Mouse (Mus musculus): ENCODE results near the gene 5730596B20Rik.

5730596B20Rik gene

DNA sequence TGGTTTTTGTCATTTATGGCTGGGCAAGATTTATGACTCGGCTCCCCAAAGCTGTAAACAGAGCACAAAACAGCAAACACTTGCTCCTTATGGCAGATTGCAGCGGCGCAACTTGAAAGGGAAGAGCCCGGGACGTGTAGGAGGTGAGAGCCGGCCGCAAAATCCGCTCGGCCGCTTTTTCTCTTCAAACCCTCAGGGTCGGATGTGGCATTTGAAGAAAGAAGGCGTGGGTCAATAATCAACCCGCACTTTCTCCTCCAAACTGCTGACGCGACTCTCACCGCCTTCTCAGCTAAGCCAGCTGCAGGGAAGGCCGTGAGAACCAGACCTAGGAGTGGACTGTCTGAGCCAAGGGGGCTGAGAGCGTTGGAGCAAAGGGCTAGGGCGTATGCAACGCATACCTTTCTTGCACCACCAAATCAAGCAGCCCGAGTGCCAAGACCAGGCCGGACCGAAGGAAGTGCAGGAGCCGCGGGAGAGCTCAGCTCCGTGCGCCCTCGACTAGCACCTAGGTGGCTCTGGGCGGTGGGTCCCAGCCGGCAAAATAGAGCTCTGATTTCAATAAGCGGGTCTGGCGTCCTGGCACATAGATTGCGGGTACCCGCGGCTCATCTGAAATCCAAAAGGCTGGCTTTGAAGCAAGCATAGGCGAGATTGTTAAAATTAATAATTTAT, at the start of gene 5730596B20Rik:
Gene 5730596B20Rik (plus strand): TSS at position 438 of the 675 bp plus-strand sequence.
- no peak for DNase-seq (ENCODE audit: low spot score in 2 of 2)

DNA sequence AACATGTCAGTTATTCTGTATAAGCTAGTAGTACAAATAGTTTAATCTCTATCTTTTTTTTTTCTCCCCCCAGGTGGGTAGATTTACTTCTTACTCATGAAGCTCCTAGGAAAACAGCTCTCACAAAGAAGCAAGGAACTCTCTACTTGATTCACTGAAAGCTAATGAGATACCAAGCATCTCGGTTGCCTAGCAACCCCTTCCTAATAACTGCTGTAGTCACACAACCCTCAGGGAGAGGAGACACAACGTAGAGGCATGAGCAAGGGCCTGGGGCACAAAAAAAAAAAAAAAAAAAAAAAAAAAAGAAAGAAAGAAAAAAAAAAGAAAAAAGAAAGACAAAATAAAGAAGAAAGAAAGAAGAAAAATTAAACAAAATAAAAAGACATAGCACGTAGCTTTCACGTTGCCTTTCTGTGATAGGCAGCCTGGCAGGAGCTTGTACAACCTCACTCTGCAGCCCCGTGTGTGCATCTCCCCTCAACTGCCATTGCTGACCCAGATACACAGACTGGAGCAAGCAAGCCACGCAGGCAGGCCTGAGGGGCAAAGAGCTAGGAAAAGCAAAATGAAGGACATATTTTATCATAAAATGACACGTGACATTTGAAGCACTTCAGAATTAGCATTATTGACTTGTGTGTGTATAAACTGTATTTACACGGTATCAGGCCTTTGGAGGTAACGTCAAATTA, 39.3 kb upstream of the 5730596B20Rik start:
- no peak for DNase-seq (ENCODE audit: low spot score in 2 of 2)

DNA sequence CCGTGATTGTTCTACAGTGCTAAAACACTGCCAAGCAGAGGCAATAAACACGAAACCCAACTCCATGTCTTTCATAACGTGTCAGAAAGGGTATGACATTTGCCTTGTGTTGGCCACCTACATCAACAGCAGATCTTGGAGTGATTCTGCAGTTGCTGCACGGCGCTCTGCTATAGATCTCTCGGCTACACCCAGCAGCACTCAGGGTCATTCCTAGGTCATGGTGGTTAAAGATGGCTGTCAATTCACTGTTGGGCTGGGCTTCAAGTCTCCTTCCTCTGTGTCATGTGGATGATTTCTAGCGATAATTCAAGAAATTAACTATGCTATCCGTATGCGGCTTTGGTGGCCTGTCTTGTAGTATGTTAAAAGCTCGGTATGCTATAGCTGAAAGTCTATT, 38.7 kb upstream of the 5730596B20Rik start:
- DNase-seq (ENCODE audit: low spot score in 2 of 2), result no peak

DNA sequence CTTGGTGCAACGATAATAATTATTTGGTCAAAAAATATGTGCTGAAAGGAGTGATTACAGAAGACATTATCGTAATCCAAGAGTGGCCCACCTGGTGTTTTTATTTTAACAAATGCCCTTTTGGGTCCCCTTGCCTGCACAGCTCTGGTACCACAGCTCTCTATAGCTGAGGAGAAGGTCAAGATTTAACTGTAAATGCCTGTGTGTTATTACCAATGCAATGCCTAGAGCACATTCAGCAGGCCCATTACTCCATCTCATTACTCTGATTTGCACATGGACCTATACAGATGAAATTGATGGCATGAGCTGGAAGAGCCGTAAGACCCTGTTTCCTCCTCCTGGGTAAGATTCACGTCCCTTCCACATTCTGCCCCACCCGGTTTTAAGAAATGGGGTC, 38.2 kb upstream of the 5730596B20Rik start:
- no peak for DNase-seq (ENCODE audit: low spot score in 2 of 2)

DNA sequence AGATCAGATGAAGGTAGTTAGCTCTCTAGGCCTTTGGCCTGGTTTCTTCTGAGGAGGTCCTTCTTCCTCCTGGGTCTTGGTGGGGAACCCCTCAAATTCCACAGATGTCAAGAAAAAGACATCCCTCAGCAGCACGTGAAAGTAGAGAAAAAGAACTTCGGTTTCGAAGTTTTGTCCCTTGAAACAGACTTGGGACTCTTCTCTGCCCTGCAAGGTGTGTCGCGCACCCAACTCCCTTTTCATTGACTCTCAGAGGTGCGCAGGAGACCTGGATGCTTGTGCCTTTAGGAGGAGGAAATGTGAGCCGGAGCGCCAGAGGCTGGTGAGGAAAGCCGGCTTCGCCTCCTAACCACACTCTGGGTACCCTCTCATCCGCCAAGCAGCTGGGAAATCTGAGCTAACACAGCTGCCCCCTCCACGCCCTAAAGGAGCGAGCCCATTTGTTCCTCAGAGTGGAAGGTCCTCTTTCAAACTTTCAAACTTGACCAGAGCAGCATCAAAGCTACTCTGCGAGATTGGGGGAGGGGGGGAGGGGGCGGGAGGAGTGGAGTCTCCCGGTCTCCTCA, 26.8 kb upstream of the 5730596B20Rik start:
- no peak for DNase-seq (ENCODE audit: low spot score in 2 of 2)

DNA sequence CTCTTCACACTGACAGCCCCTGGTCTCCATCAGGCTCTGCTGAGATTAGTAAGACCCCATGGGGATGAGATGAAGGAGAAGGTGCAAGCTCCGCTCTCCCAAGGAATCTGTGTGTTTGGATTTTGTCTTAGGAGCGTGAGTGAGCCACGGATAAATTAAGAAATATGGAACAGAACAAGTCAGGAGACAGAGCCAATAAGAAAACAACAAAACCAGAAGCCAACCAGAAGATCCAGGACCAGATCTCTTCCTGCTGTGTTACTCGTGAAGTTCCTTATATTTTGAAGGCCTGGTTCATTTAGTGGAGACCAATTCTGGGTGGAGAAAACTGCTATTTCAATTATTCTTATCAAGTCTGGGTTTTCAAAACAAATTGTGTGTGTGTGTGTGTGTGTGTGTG, 25.7 kb upstream of the 5730596B20Rik start:
- no peak for DNase-seq (ENCODE audit: low spot score in 2 of 2)

DNA sequence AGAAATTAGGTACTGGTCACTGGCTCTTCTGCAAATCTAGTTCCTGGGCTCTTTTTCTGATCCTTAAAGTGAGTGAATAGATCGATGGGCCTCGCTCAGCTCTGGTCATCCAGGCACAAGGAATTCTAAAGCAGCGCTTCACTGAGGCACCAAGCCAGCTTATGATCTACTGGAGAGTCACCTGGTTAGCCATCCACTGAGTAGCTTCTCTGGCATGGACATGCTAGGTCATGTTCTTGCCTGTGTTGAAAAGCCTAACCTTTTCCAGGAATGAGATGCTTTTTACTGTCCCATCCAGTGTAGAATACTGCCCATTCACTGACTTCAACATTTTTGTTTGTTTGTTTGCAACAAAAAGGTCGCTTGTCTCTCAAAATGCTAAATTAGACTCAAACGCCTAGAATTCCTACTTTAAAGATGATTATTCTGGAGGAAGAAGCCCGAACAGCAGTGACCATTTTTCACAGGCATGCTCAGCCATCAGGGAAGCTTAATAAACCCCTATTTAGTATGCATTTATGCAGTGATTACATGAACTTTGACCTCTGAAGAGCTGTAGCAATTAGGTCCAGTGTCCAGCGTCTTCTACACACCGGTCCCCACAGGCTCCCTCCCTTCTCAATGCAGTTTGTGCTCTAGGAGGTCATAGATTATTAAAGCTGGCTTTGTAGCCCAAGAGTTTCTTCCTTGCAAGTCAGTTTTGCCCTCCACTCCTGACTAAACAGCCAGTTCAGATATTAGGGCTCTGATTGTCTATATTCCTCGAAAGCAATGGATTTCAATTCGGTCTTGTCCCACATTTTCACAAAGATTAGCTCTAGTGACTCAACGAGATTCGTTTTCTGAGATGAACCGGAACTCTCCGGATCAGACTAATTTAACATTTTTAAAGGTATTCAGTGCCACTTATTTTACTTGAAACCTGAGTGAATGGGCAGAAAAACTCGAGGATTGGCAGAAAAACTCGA, 24.8 kb upstream of the 5730596B20Rik start:
- DNase-seq (ENCODE audit: low spot score in 2 of 2), result no peak

DNA sequence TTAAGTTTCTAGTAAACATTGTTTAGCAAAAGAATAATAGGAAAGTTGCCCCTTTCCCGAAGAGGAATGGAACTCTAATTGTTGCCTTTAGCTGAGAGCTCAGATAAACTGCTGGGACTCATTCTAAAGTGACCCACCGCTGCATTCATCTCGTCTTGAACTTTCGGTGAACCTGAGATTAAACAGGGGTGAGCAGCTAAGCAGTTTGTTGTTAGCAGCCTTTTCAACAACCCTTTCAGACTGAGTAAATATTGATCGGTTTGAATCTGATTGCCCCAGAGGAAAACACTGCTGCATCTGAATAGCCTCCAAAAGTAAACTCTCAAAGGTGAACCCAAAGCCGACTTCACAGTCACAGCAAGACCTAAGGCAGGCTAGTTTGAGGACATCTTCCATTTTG, 24.0 kb upstream of the 5730596B20Rik start:
- DNase-seq (ENCODE audit: low spot score in 2 of 2), result no peak

DNA sequence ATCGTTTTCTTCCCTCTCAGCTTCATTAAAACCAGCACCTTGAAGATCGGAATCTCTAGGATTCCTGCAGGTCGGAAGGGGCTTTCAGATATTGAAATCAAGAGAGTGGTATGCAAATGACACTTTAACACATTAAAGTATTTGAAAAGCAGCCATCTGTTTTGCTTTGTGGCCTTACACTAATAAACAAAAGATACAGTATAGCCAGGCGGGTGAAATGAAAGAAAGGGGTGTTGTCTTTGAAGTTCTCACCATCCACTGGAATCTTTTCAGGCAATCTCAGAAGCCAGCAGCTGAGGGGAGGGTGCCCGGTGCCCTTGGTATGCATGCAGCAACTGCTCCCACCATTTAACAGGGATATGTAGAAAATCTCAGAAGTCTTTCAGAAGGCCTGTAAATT, 23.3 kb upstream of the 5730596B20Rik start:
- DNase-seq (ENCODE audit: low spot score in 2 of 2), result no peak

DNA sequence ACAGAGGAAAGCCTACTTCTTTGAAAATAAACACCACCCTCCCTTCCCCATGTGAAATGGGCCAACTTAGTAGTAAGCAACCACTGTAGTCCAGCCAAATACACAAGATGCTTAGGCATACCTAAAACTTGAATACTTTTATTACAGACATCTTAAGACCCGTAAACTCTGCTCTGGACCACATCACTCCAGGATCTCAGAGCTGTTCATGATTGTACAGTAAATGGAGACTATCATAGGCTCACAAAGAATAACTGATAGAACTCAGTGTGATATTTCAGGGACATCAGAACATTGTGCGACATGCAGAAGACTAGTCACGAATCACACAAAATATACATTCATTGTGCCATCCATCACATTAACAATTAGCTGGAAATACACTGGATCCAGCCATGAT, 21.8 kb upstream of the 5730596B20Rik start:
- DNase-seq (ENCODE audit: low spot score in 2 of 2), result no peak

DNA sequence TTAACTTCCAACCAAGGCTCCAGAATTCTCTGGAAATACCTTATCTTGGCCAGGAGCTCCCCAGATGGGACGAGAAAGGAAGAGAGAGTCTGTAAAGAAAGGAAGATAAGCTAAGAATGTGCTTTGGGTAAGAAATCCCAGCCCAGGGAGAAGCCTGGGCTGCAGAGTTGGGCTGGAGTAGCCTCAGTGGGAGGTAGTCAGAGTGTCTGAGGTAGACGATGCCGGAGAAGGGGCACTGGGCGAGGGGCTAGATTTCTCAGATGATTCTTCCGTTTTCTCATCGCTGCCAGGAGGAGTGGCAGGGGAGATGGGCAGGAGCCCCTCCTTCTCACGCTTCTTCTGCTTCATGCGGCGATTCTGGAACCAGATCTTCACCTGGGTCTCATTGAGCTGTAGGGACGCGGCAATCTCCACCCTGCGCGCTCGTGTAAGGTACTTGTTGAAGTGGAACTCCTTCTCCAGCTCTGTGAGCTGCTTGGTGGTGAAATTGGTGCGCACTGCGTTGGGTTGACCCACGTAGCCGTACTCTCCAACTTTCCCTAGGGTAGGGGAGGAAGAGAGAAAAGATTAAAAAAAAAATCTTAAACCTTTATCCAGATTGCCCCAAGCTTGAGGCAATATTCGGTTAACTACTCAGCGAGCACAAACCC, 20.6 kb upstream of the 5730596B20Rik start:
- DNase-seq (ENCODE audit: low spot score in 2 of 2), result no peak

DNA sequence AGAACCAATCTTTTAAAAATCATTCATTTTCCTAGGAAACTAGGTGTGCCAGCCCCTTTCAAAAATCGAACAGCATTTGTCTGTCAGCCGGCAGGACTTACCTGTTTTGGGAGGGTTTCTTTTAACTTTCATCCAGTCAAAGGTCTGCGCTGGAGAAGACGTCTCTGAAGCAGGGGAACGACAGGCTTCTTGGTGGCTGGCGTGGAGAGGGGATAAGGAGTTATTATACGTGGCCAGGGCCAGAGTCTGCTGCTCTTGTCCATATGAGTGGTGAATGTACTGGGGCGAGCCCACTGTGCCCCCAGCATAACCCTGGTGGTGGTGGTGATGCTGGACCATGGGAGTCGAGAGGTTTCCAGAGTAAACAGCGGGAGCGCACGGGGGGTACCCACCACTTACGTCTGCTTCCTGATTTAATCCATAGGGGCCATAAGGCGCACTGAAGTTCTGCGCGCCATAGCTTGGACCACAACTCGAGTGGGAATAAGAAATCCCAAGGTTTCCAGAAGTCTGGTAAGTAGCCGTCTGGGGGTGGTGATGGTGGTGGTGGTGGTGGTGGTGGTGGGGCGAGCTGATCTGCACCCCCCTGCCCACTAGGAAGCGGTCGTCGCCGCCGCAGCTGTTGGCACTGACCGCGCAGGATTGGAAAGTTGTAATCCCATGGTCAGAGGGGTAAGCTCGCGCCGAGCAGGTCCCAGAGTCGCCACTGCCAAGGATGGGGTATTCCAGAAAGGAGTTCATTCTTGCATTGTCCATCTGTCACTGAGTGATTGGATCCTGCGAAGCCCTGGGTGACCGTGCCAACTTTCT, 19.6 kb upstream of the 5730596B20Rik start:
- DNase-seq (ENCODE audit: low spot score in 2 of 2), result no peak

DNA sequence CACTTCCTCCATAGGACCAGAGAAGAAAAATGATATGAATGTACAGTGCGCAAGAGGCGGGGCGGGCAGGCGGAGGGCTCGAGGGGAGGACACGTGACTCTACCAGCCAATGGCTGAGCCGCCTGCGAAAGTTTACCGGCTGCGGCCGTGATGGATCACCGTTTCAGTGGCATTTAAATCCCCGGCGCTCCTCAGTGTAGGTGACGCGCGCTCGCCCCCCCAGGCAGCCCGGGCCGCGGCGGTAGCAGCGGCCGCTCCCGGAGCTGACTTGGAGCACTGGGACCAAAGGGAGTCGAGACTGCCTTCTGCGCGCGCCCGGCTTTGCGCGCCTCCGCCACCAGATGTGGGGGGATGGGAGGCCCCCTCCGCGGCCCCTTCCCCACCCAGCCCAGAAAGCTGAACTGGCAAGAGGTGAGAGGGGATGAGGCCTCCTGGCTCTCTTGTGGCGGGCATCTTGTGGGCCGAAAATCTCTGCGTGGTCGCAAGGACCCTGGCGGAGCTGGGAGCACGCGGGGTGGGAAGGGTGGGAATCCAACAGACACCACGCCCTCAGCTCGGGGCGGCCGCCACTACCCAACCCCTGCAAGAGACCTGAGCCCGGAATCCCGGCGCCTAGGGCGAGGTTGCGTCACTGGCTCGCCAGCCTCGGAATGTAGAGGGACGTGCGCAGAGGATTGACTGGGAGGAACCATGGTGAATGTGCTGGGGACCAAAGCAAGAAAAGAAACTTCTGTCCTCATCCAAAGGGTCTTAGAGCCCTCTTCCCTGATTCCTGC, 18.8 kb upstream of the 5730596B20Rik start, which contains the start of gene Hoxa1:
Gene Hoxa1 (minus strand): TSS at position 42 of the 776 bp plus-strand sequence.
- peak; percentile 30 to 47 for DNase-seq (ENCODE audit: low spot score in 2 of 2)

DNA sequence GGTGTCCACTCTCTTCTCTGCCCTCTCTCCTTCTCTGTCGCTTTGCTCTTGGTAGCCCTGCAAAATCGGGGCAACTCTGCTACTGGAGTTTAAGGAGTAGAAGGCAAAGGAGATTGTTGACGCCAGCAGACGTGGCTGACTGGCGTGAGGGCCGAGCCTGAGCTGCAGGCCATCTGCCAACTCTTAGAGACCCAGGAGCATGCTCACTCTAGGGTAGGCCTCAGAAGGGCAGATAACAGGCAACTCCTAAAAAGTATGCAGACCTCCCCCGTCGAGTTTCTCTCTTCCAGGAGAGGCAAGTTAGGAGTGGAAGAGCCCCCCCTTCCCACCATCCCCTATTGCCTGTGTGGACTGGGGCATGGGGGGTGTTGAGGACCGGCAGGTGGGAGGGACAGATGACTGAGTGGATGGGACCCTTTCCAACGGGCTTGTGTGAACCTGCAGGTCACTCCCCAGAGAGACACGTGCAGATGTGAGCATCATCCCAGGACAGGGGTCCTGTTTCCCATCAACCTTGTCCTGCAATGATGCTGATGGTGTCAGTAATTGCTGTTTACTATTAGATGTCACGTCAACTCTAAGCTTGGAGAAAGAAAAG, 18.0 kb upstream of the 5730596B20Rik start:
- DNase-seq (ENCODE audit: low spot score in 2 of 2), result no peak

DNA sequence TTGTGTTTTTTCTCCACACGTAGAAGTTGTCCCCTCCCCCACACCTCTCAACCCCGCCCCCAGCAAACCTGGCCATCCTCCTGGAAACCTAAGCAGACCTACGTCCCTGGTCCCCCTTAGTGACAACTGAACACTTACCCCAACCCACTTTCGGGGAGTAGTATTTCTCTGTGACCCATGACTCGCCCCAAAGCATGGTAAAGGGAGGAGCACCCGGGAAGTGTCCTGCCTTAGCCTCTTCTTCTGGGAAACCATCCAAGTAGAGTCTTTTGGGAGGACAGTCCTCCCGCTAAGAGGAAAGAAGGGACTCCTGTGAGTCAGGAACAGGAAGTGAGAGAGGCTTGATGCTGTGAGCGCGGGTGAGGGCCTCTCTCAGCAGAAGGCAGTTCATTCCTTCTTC, 17.3 kb upstream of the 5730596B20Rik start:
- no peak for DNase-seq (ENCODE audit: low spot score in 2 of 2)

DNA sequence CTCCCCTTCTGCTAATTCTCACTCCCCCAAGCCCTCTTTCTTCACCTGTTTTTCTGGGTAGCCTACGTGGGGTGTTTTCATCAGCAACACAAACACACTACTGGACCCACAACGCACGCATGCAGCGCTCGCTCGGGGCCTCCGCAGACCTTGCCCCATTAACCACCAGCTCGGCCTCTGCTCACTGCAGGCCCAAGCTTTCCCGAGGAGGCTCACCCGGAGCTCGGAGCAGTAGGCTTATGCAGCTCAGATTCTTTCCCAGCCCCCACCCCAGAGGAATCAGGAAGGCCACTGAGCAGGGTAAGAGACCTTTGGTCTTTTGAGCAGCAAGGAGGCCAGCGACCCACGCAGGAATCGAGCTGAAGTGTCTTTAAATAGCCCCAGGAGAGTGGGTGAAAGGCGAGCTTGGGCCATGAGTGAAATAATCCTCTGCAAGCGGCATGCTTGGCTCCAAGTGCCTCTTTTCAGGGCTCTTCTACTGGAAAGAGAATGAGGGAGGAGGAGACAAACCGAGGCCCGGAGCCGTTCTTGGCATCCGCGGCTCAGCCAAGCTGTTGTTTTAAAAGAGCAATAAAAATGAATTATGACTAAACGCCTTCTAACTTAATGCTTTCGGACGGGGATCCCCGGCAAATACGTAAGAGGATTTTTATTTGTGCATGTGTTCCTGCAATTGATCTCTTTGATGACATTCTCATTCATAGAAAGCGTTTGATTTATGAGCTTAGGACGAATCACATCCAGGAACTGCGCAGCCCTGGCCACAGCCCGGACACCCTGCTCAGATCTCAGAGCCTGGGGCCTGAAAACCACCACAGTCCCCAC, 16.6 kb upstream of the 5730596B20Rik start:
- DNase-seq (ENCODE audit: low spot score in 2 of 2), result no peak

DNA sequence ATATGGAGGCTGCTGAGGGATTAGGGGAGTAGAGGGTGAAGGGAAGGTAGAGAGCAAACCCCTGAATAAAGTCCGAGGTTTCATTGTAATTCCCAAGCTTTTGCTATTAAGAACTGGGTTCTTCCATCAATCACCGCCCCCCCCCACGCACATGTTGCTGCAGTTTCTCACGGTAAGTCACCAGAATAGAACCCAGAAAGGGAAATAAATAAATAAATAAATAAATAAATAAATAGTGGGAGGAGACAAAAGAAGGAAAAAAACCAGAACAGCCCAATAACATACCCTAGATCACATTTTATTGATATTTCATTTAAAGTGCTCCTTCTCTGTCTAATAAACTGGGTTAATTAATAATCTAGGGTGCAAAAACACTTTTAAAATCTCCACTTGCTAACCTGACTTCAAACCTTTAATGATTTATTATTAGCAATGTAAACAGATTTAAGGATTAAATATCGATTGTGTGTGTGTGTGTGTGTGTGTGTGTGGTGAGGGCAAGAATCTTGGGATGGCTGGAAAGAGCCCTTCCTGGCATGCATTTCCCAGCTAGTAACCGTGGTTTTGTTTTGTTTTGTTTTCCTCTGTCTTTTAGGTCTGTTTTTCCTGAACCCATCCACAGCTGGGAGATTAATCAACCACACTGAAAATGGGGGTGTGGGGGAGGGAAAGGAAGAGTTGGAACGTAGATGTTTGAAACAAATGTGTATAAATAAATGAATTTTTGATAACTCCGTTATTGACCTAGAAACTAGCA, 15.8 kb upstream of the 5730596B20Rik start:
- no peak for DNase-seq (ENCODE audit: low spot score in 2 of 2)

DNA sequence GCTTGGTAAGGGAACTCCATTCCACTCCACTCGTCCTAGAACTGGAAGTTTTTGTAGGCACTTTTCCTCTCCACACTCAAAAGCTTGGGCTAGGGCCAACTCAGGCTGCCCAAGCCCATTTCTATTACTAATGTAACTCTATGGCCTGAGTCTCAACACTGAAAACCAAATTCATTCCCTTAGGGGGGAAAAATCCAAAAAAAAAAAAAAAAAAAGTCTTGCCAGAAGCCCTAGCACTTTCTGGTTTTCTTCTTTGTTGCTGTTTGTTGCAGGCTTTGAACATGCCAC, 15.3 kb upstream of the 5730596B20Rik start:
- no peak for DNase-seq (ENCODE audit: low spot score in 2 of 2)

All from thymus, postnatal 10 days (tissue).